Comparison of ENCODE assay signal across 8 mouse cellular contexts in the genomic region with DNA sequence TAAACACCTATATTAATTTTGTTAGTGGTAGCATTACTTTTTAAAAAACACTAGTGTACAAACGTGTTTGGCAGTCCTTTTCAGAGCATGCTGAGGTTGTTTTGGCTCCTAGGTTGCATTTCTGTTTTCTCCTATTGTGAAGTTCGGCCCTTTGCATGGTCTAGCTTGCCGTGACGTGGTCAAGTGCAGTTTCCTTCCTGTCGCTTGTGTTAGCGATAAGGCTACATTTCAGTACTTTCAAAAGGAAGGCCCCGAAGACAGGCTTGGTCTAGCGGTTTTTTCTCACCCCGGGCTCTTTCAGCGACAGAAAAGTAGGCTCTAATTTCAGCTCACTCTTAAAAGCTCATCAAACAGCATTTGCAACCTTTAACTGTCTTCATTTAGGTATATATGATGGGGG. TPM values are rescaled to one million over a fixed set of nuclear protein-coding genes. Genes with fewer than 3 reads are reported as not detected.
DNase-seq lines count a peak whose midpoint lies in the region; ATAC-seq lines count a peak whose summit lies in the region.

No protein-coding gene starts in this region.

- no peak overlapping the region for H3K4me3 ChIP-seq in kidney, embryonic 15.5 days (replicated peaks)
- no peak overlapping the region; the same call in 1 of the 2 replicates for H3K4me3 ChIP-seq in macrophage (ENCODE audit: inconsistent target)

- no peaks in the 10 kb centered on the region for H3K27me3 ChIP-seq in kidney, embryonic 15.5 days

- peak overlapping the region; percentile 73 for H3K27ac ChIP-seq in kidney, embryonic 15.5 days
- H3K27ac ChIP-seq in macrophage = peak overlapping the region; percentile 75

- intact Hi-C loops in left cerebral cortex, postnatal 25 days (cut with DNase I) = no loop called here

- H3K4me1 ChIP-seq in kidney, embryonic 15.5 days = 0 out of 2 replicates have a peak, but pooled peaks cover 3% of the 10 kb centered on the region

- 58% methylated on average over 10 of the region's 10 CpGs for WGBS in kidney, embryonic 15.5 days
- whole genome bisulfite sequencing in macrophage (ENCODE audit: missing documents) = 0% methylated on average over 10 of the region's 10 CpGs

- no peaks in the 10 kb centered on the region for H3K36me3 ChIP-seq in kidney, embryonic 15.5 days
- H3K36me3 ChIP-seq in macrophage (ENCODE audit: inconsistent target) = no peaks in the 10 kb centered on the region

- ATAC-seq in CD4-positive, CD25-positive, alpha-beta regulatory T cell, adult 4 months = peak; percentile 4
- no peak for ATAC-seq in kidney, embryonic 15.5 days (replicated peaks; ENCODE audit: low FRiP score)

- DNase-seq in embryo, embryonic 10.5 days (ENCODE audit: low spot score) = peak; percentile 10
- no peak for DNase-seq in neural tube, embryonic 10.5 days (ENCODE audit: extremely low spot score, low spot score)
- DNase-seq in right cerebral cortex, postnatal 36 days (ENCODE audit: low spot score in 2 of 2) = no peak
- no peak for DNase-seq in left cerebral cortex, postnatal 25 days (ENCODE audit: low spot score in 2 of 2)
- no peak for DNase-seq in gastrocnemius, postnatal 25 days

- no peak overlapping the region for H3K9ac ChIP-seq in kidney, embryonic 15.5 days

- H3K4me2 ChIP-seq in kidney, embryonic 15.5 days = peak overlapping the region; percentile 23; the same call in 1 of the 2 replicates

- H3K9me3 ChIP-seq in kidney, embryonic 15.5 days (replicated peaks) = no peaks in the 10 kb centered on the region

- peaks cover 100% of the 10 kb centered on the region for H3K79me2 ChIP-seq in macrophage (ENCODE audit: inconsistent target)

RNA-seq across cellular contexts. Expression of a gene that starts 52.2 kb away (rescaled TPM):
- 100 to 1,000 TPM; 111 to 162 TPM for polyA plus RNA-seq in CD4-positive, CD25-positive, alpha-beta regulatory T cell, adult 4 months (2017; shearing (Covaris generic))
- polyA plus RNA-seq in kidney, embryonic 15.5 days (2015; fragmentation: Nextera tagmentation; extraction: Ambion mirVana) = 122 and 131 TPM in 2 replicates
- total RNA-seq in macrophage (2018; cell fraction: chromatin; rRNA removed) = 100 to 1,000 TPM in 5 of 26 experiments, 10 to 100 TPM in 21; 46.6 to 140 (median 74.5) TPM
- 10 to 100 TPM; 55.8 to 99.1 (median 76.8) TPM for total RNA-seq in macrophage (2018; cell fraction: cytosol; rRNA removed)
- total RNA-seq in macrophage (2018; cell fraction: nucleus; rRNA removed) = 10 to 100 TPM; 24.4 to 83.0 (median 38.6) TPM
- 49.7 to 86.9 TPM (median 67.8 TPM) in 3 replicates for polyA plus RNA-seq in macrophage (2018)
- total RNA-seq in left cerebral cortex, postnatal 25 days (2021) = 10 to 100 TPM; 85.3 to 94.0 TPM
- 10 to 100 TPM; 75.7 to 81.7 TPM for total RNA-seq in gastrocnemius, postnatal 25 days (2021)

RNA-seq across cellular contexts. Expression of a gene that starts 54.0 kb away (rescaled TPM):
- polyA plus RNA-seq in CD4-positive, CD25-positive, alpha-beta regulatory T cell, adult 4 months (2017; shearing (Covaris generic)) = 10 to 100 TPM; 25.3 to 27.1 TPM
- 40.8 and 41.2 TPM in 2 replicates for polyA plus RNA-seq in kidney, embryonic 15.5 days (2015; fragmentation: Nextera tagmentation; extraction: Ambion mirVana)
- total RNA-seq in macrophage (2018; cell fraction: chromatin; rRNA removed) = 100 to 1,000 TPM in 2 of 26 experiments, 10 to 100 TPM in 24; 40.8 to 103 (median 73.2) TPM
- total RNA-seq in macrophage (2018; cell fraction: cytosol; rRNA removed) = 10 to 100 TPM; 32.3 to 55.0 (median 37.6) TPM
- total RNA-seq in macrophage (2018; cell fraction: nucleus; rRNA removed) = 10 to 100 TPM; 29.9 to 80.7 (median 44.3) TPM
- 29.1 to 84.4 TPM (median 35.1 TPM) in 3 replicates for polyA plus RNA-seq in macrophage (2018)
- total RNA-seq in left cerebral cortex, postnatal 25 days (2021) = 10 to 100 TPM; 46.2 to 48.4 TPM
- total RNA-seq in gastrocnemius, postnatal 25 days (2021) = 10 to 100 TPM; 20.0 to 21.2 TPM

RNA-seq across cellular contexts. Expression of a gene that starts 54.3 kb away (rescaled TPM):
- polyA plus RNA-seq in CD4-positive, CD25-positive, alpha-beta regulatory T cell, adult 4 months (2017; shearing (Covaris generic)) = 100 to 1,000 TPM; 149 to 199 TPM
- polyA plus RNA-seq in kidney, embryonic 15.5 days (2015; fragmentation: Nextera tagmentation; extraction: Ambion mirVana) = 13.7 and 14.7 TPM in 2 replicates
- 100 to 1,000 TPM in 10 of 26 experiments, 10 to 100 TPM in 16; 47.7 to 153 (median 95.3) TPM for total RNA-seq in macrophage (2018; cell fraction: chromatin; rRNA removed)
- 10 to 100 TPM; 48.3 to 92.7 (median 80.1) TPM for total RNA-seq in macrophage (2018; cell fraction: cytosol; rRNA removed)
- total RNA-seq in macrophage (2018; cell fraction: nucleus; rRNA removed) = 100 to 1,000 TPM in 8 of 26 experiments, 10 to 100 TPM in 18; 57.1 to 163 (median 87.9) TPM
- 52.2 to 64.9 TPM (median 62.1 TPM) in 3 replicates for polyA plus RNA-seq in macrophage (2018)
- 1 to 10 TPM; 4.1 to 4.4 TPM for total RNA-seq in left cerebral cortex, postnatal 25 days (2021)
- 1 to 10 TPM; 4.7 to 5.5 TPM for total RNA-seq in gastrocnemius, postnatal 25 days (2021)
